Mouse (Mus musculus) MEL-GATA-1-ER (cell line): ENCODE results near the gene Rps6kb2.

Experiments
- DNase-seq: peaks from one replicate; pipeline ENCODE4 v3.0.0-alpha.2; 2012; ENCODE audit warnings: low read depth; ENCODE audit errors: extremely low read depth

Rps6kb2 gene

GRCm38 (mm10) chr19:4162646-4163542, at the start of gene Rps6kb2:
Gene Rps6kb2, minus strand, starts transcription at chr19:4163354.
- peak; percentile 95 for DNase-seq

DNA sequence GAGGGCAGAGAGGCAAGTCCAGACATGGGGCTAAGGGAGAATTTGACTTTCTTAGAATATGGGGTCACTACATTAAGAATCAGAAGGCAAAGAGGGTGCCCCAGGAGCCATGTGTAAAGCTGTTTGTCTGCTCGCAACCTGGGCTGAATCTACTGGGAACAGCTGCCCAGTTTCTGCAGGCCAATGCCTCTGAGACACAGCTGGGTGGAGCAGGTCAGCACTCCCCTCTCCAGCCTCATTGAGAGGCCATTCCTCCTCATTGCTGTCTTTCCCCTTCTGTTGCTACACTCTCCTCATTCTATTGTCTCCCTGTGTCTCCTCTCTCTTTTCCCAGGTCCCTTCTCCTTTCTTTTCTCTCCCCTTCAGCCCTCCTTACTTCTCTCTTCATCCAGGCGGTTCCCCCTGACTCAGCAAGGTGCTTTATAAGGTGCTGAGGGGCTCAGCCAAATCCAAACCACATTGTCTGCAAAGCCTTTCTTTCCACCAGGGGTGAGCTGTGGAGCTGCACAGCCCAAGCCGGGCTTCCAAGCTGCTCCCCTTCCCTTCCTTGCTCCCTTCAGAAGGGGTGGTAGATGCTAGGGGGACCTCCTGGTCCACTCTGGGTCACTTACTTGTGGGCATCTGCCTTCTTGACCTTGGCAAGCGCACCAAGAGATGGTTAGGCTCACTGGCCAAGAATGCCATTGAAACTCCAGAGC, 48.9 kb upstream of the Rps6kb2 start:
- DNase-seq = no peak

DNA sequence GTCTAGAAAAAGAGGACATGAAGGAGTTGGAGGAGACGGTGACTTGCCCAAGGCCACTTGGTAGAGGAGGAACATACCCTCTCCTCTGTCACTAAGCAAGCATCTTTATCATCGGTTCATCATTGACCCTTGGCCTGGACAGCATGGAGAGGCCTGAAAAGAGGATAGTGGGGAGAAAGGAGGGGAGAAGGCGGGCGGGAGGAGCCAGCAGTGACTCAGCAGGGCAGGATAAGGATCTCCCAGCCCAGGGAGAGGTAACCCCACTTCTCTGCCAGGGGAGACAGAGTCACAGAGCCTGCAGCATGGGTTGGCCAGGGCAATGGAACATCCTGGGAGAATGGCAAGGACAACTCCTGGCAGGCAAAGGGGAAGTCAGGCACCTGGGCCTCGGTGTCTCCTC, 45.4 kb upstream of the Rps6kb2 start:
- DNase-seq = no peak

- DNase-seq = no peak
These were observed 43.8 kb upstream of the Rps6kb2 start for GRCm38 (mm10) chr19:4206971-4207370.

GRCm38 (mm10) chr19:4204889-4205288, 41.7 kb upstream of the Rps6kb2 start:
- DNase-seq = no peak

DNA sequence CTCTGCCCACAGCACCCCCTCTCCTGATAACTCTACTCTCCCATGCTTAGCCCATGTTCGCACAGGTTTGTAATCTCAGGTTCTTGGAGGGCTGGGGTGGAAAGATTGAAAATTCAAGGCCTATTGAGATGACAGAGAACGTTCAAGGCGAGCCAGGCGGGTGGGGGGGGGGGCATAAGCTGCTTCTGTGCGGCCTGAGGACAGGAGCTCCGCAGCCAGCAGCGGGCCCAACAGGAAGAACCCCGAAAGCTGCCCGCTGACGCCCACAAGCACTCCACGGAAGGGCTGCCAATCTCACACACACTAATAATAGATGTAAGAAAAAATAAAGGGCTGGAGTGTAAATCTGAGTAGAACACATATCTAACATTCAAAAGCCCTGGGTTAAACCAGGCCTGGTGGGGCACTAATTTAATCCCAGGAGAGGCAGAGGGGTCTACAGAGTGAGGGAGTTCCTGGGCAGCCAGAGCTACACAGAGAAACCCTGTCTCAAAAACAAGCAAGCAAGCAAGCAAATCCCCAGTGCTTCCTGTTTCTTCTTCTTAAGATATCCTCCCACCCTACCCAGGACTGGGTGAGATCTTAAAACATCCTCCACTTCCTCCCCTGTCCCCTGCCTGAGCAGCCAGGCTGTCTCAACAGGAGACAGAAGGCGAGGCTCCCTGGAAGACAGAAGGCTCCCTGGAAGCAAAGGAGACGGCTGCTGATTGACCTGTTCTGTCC, 40.6 kb upstream of the Rps6kb2 start:
- no peak for DNase-seq

DNA sequence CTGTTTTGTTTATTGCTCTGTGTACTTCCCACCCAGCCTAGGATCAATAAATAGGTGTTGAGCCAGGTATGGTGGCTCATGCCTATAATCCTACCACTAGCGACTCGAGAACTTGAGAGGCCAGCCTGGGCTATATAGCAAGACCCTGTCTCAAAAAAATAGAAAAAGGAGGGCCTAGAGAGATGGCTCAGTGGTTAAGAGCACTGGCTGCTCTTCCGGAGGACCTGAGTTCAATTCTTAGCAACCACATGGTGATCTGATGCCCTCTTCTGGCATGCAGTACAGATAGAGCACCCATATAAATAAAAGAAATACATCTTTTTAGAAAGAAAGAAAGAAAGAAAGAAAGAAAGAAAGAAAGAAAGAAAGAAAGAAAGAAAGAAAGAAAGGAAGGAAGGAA, 40.0 kb upstream of the Rps6kb2 start:
- no peak for DNase-seq

- DNase-seq = no peak
These were observed 39.0 kb upstream of the Rps6kb2 start for GRCm38 (mm10) chr19:4202149-4202548.

GRCm38 (mm10) chr19:4201291-4201909, 38.2 kb upstream of the Rps6kb2 start, which contains the start of gene Rad9a:
Gene Rad9a, minus strand, starts transcription at chr19:4201662.
- DNase-seq = peak; percentile 96

DNA sequence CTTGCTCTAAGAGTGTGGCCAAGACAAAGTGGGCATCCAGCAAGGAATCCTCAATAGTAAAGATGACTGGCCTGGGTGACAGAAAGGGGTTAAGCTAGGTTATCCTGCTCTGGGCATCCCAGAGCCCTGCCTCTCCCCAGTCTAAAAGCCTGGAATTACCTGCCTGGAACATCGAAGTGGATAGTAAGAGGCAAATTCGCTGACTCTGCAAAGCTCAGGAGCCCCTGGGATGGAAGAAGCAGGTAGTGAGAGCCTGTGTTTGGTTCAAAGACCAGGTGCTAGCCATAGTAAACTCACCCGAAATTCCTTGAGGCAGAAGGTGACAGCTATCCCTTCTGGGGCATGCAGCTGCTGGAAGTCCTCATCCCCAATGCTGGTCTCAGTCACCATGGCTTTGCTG, 34.0 kb upstream of the Rps6kb2 start:
- no peak for DNase-seq

GRCm38 (mm10) chr19:4196548-4196947, 33.4 kb upstream of the Rps6kb2 start:
- no peak for DNase-seq

GRCm38 (mm10) chr19:4196048-4196447, 32.9 kb upstream of the Rps6kb2 start:
- no peak for DNase-seq

- DNase-seq = no peak
These were observed 31.9 kb upstream of the Rps6kb2 start for GRCm38 (mm10) chr19:4194776-4195650.

DNA sequence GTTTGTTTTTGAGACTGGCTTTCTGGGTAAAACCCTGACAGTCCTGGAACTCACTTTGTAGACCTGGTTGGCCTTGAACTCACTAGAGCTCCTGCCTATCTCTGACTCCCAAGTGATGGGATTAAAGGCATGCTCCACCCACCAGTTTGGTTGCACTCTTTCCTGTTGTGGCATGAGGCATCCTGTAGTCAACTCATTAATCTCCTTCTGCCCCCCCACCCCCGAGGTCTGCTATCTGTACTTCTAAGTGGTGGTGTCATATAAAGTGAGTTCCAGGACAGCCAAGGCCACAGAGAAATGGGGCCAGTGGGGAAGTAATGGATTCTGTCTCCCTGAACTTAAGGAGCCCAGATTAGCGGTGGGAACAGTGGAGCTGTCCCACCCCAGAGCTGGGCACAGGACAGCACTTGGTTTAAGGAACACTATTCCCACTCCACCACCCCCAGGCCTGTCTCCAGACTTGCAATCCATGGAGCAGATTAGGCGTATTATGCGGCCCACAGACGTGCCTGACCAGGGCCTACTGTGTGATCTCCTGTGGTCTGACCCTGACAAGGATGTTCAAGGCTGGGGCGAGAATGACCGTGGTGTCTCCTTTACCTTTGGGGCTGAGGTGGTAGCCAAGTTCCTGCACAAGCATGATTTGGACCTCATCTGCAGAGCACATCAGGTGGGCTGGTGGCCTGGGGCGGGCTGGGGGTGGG, 31.0 kb upstream of the Rps6kb2 start:
- DNase-seq = no peak

- DNase-seq = no peak
These were observed 30.0 kb upstream of the Rps6kb2 start for GRCm38 (mm10) chr19:4193129-4193528.

DNA sequence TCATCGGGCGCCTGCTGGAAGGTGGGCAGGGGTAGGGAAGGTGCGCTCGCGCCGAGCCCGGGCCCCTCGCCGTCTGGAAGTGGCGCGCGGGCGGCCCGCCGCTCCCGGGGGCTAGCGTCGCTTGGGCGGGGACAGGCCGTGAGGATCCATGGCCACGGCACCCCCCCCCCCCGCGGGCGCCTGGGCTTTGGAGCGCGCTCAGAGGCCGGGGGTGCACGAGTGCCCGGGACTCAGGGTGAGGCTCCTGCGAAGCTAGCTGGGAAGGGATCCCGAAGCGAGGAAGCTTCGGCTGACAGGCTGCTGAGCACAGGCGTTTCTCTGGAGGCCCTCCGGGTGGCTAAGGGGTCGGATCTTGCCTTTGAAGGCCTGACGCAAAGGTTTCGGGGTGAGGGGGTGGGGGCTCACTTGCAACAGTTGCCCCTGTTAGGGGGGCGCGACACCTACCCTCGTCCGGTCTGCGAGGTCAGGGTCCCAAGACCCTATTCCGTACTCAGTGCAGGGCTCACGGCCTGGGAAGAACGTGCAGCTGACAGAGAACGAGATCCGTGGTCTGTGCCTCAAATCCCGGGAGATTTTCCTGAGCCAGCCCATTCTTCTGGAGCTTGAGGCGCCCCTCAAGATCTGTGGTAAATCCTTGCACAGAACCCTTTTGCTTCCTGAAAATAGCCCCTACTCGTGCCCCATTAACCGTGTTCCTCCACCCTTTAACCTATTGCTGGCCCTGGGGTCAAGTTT, 29.3 kb upstream of the Rps6kb2 start:
- no peak for DNase-seq

GRCm38 (mm10) chr19:4191528-4192250, 28.5 kb upstream of the Rps6kb2 start, which contains the start of gene Ppp1ca:
Gene Ppp1ca, plus strand, starts transcription at chr19:4192065.
- DNase-seq = peak; percentile 68

DNA sequence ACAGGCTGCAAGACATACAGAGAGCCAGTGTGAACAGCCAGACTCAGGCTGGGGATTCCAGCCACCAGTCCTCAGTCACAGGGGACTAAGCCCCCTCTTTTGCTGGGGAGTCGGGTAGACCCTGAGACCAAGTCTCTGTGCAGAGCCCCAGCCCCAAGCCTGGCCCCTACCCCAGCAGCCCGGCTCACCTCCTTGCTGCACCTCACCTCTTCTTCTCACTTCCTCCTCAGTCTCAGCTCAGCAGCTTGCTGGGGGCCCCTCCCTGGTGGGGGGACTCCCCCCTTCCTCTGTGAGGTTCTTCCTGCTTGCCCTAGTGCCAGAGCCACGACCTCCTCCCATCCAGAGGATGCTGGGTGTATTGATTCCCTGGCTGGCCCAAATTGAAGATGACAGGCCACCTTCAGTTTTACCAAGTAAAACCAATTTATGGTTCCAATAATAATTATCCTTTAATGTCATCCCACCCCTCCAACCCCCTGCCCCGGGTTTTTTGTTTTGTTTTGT, 27.7 kb upstream of the Rps6kb2 start, which contains the start of gene Tbc1d10c:
Tbc1d10c (minus strand) TSS at position 454 of the 504 bp plus-strand sequence.
- no peak for DNase-seq
